Mouse (Mus musculus): ENCODE measurements around the gene Slit3.

Gene Slit3

GRCm38 (mm10) chr11:35624515-35625270 lies 503.7 kb downstream of the Slit3 start:
- no peak for DNase-seq (ENCODE audit: low read depth, low spot score)

- no peak for DNase-seq (ENCODE audit: low read depth, low spot score)
Observed at GRCm38 (mm10) chr11:35625576-35625975, 504.6 kb downstream of the Slit3 start.

GRCm38 (mm10) chr11:35626161-35626885 lies 505.3 kb downstream of the Slit3 start:
- no peak for DNase-seq (ENCODE audit: low read depth, low spot score)

- DNase-seq (ENCODE audit: low read depth, low spot score): no peak
Observed at GRCm38 (mm10) chr11:35627815-35628214, 506.8 kb downstream of the Slit3 start.

- no peak for DNase-seq (ENCODE audit: low read depth, low spot score)
Observed at GRCm38 (mm10) chr11:35632262-35632661, 511.2 kb downstream of the Slit3 start.

GRCm38 (mm10) chr11:35637102-35637501 lies 516.1 kb downstream of the Slit3 start:
- no peak for DNase-seq (ENCODE audit: low read depth, low spot score)

GRCm38 (mm10) chr11:35638862-35639384 lies 517.9 kb downstream of the Slit3 start:
- no peak for DNase-seq (ENCODE audit: low read depth, low spot score)

- no peak for DNase-seq (ENCODE audit: low read depth, low spot score)
Observed at GRCm38 (mm10) chr11:35639428-35639827, 518.4 kb downstream of the Slit3 start.

- DNase-seq (ENCODE audit: low read depth, low spot score): no peak
Observed at GRCm38 (mm10) chr11:35651286-35651685, 530.3 kb downstream of the Slit3 start.

GRCm38 (mm10) chr11:35655836-35656235 lies 534.8 kb downstream of the Slit3 start:
- DNase-seq (ENCODE audit: low read depth, low spot score): no peak

GRCm38 (mm10) chr11:35657582-35657981 lies 536.6 kb downstream of the Slit3 start:
- DNase-seq (ENCODE audit: low read depth, low spot score): no peak

- no peak for DNase-seq (ENCODE audit: low read depth, low spot score)
Observed at GRCm38 (mm10) chr11:35660967-35661366, 539.9 kb downstream of the Slit3 start.

- no peak for DNase-seq (ENCODE audit: low read depth, low spot score)
Observed at GRCm38 (mm10) chr11:35662945-35663344, 541.9 kb downstream of the Slit3 start.

GRCm38 (mm10) chr11:35663661-35664060 lies 542.6 kb downstream of the Slit3 start:
- DNase-seq (ENCODE audit: low read depth, low spot score): no peak

- peak; percentile 28 for DNase-seq (ENCODE audit: low read depth, low spot score)
Observed at GRCm38 (mm10) chr11:35664991-35665390, 544.0 kb downstream of the Slit3 start.

- DNase-seq (ENCODE audit: low read depth, low spot score): no peak
Observed at GRCm38 (mm10) chr11:35667428-35667827, 546.4 kb downstream of the Slit3 start.

- no peak for DNase-seq (ENCODE audit: low read depth, low spot score)
Observed at GRCm38 (mm10) chr11:35668138-35668537, 547.1 kb downstream of the Slit3 start.

GRCm38 (mm10) chr11:35668750-35669149 lies 547.7 kb downstream of the Slit3 start:
- DNase-seq (ENCODE audit: low read depth, low spot score): no peak

GRCm38 (mm10) chr11:35669536-35669935 lies 548.5 kb downstream of the Slit3 start:
- no peak for DNase-seq (ENCODE audit: low read depth, low spot score)

- no peak for DNase-seq (ENCODE audit: low read depth, low spot score)
Observed at GRCm38 (mm10) chr11:35670181-35670580, 549.2 kb downstream of the Slit3 start.

- DNase-seq (ENCODE audit: low read depth, low spot score): no peak
Observed at GRCm38 (mm10) chr11:35670746-35671145, 549.7 kb downstream of the Slit3 start.

GRCm38 (mm10) chr11:35673050-35673449 lies 552.0 kb downstream of the Slit3 start:
- DNase-seq (ENCODE audit: low read depth, low spot score): no peak

GRCm38 (mm10) chr11:35674242-35674641 lies 553.2 kb downstream of the Slit3 start:
- DNase-seq (ENCODE audit: low read depth, low spot score): no peak

Measured in retina, adult 2 months (tissue).